Mouse (Mus musculus) CH12.LX (cell line): ENCODE measurements around the gene Acaa1b. TPM values are rescaled to one million over a fixed set of nuclear protein-coding genes. Genes with fewer than 3 reads are reported as not detected.

ENCODE experiments used
- DNase-seq: peaks from one replicate; pipeline ENCODE4 v3.0.0-alpha.2; 2013; ENCODE audit errors: extremely low read depth
- H3K27ac ChIP-seq: 2 replicates; pipeline ENCODE4 v1.5.1; 2012; ENCODE audit warnings: low read depth, mild to moderate bottlenecking, control low read depth, moderate library complexity; ENCODE audit not compliant: insufficient read depth
- H3K27me3 ChIP-seq: replicated peaks from 2 replicates; pipeline ENCODE3; 2012; ENCODE audit warnings: inconsistent platforms
- H3K36me3 ChIP-seq, 2 experiments: replicated peaks in 1 of 2; 2 replicates each; pipeline versions ENCODE3 to v1.6.1; 2012; ENCODE audit warnings: inconsistent platforms in 1 of 2, low read length in 1 of 2, mild to moderate bottlenecking in 1 of 2, mixed read lengths in 1 of 2, moderate library complexity in 1 of 2; ENCODE audit not compliant: control insufficient read depth in 1 of 2, insufficient read depth in 1 of 2
- H3K4me1 ChIP-seq, 2 experiments: 2 replicates each; pipeline ENCODE4 v1.6.1; 2012; ENCODE audit warnings: inconsistent platforms in 1 of 2, moderate library complexity in 1 of 2; ENCODE audit not compliant: insufficient read depth in 2 of 2, control insufficient read depth in 1 of 2
- H3K4me2 ChIP-seq: 2 replicates; pipeline ENCODE4 v1.6.1; 2012; ENCODE audit warnings: low read depth, mild to moderate bottlenecking, control low read depth; ENCODE audit not compliant: poor library complexity, insufficient read depth, severe bottlenecking
- H3K4me3 ChIP-seq, 3 experiments: fragments of 150-350 bp in 1 of 3; sonication (generic) in 1 of 3; replicated peaks in 1 of 3; 2 replicates each; pipeline versions ENCODE3 to v1.5.1; 2011 to 2012; ENCODE audit warnings: low read depth in 2 of 3, low read length in 2 of 3, mild to moderate bottlenecking in 2 of 3, moderate library complexity in 2 of 3, control low read depth in 1 of 3, improper control_type of control experiment in 1 of 3, inconsistent platforms in 1 of 3, mixed read lengths in 1 of 3; ENCODE audit not compliant: poor library complexity in 1 of 3
- H3K79me2 ChIP-seq: replicated peaks from 2 replicates; pipeline ENCODE4 v1.6.1; 2012; ENCODE audit warnings: mild to moderate bottlenecking, moderate library complexity; ENCODE audit not compliant: control insufficient read depth, poor library complexity, insufficient read depth, severe bottlenecking; ENCODE audit errors: extremely low read depth
- H3K9ac ChIP-seq: 2 replicates; pipeline ENCODE4 v1.6.1; 2012; ENCODE audit warnings: low read depth, mild to moderate bottlenecking, control low read depth, moderate library complexity; ENCODE audit not compliant: insufficient read depth
- H3K9me3 ChIP-seq: replicated peaks from 2 replicates; pipeline ENCODE3; 2012; ENCODE audit warnings: low read length, inconsistent platforms, mixed read lengths
- BHLHE40 ChIP-seq: IDR thresholded peaks from 2 replicates; pipeline ENCODE4 v1.6.1; 2011; ENCODE audit warnings: mild to moderate bottlenecking, low read depth, low read length, improper control_type of control experiment
- ELF1 ChIP-seq: IDR thresholded peaks from 2 replicates; pipeline ENCODE4 v1.6.1; 2014; ENCODE audit warnings: low read depth, mild to moderate bottlenecking, inconsistent platforms, low read length, improper control_type of control experiment
- ETS1 ChIP-seq: conservative IDR thresholded peaks from 2 replicates; pipeline ENCODE4 v1.6.1; 2012; ENCODE audit warnings: low read depth, mild to moderate bottlenecking, inconsistent platforms, low read length, improper control_type of control experiment, moderate library complexity
- GABPA ChIP-seq: IDR thresholded peaks from 2 replicates; pipeline ENCODE4 v1.6.1; 2012; ENCODE audit warnings: low read depth, low read length, improper control_type of control experiment, inconsistent platforms; ENCODE audit not compliant: insufficient replicate concordance
- IRF4 ChIP-seq: IDR thresholded peaks from 2 replicates; pipeline ENCODE4 v1.6.1; 2014; ENCODE audit warnings: low read depth, mild to moderate bottlenecking, inconsistent platforms, low read length, improper control_type of control experiment
- JUND ChIP-seq: conservative IDR thresholded peaks from 2 replicates; pipeline ENCODE4 v1.6.1; 2011; ENCODE audit warnings: low read depth, low read length, improper control_type of control experiment
- KAT2A ChIP-seq: IDR thresholded peaks from 2 replicates; pipeline ENCODE4 v1.6.1; 2012; ENCODE audit warnings: low read length, improper control_type of control experiment, inconsistent platforms; ENCODE audit not compliant: insufficient replicate concordance
- MAZ ChIP-seq: IDR thresholded peaks from 2 replicates; pipeline ENCODE4 v1.6.1; 2012; ENCODE audit warnings: low read depth, mild to moderate bottlenecking, inconsistent platforms, low read length, improper control_type of control experiment, moderate library complexity
- NRF1 ChIP-seq: IDR thresholded peaks from 2 replicates; pipeline ENCODE4 v1.6.1; 2014; ENCODE audit warnings: low read depth, mild to moderate bottlenecking, inconsistent platforms, low read length, improper control_type of control experiment, moderate library complexity
- PAX5 ChIP-seq: IDR thresholded peaks from 2 replicates; pipeline ENCODE4 v1.6.1; 2012; ENCODE audit warnings: low read length, inconsistent platforms, mixed read lengths
- POLR2A ChIP-seq: IDR thresholded peaks from 2 replicates; pipeline ENCODE4 v1.6.1; 2011; ENCODE audit warnings: low read depth, mild to moderate bottlenecking, improper control_type of control experiment, low read length
- RAD21 ChIP-seq: IDR thresholded peaks from 2 replicates; pipeline ENCODE4 v1.6.1; 2011; ENCODE audit warnings: low read depth, mild to moderate bottlenecking, low read length, improper control_type of control experiment, moderate library complexity
- RCOR1 ChIP-seq: conservative IDR thresholded peaks from 2 replicates; pipeline ENCODE4 v1.6.1; 2012; ENCODE audit warnings: low read depth, mild to moderate bottlenecking, inconsistent platforms, low read length, improper control_type of control experiment
- TCF12 ChIP-seq: IDR thresholded peaks from 2 replicates; pipeline ENCODE4 v1.6.1; 2014; ENCODE audit warnings: low read depth, mild to moderate bottlenecking, inconsistent platforms, low read length, improper control_type of control experiment
- UBTF ChIP-seq: IDR thresholded peaks from 2 replicates; pipeline ENCODE4 v1.6.1; 2012; ENCODE audit warnings: low read depth, mild to moderate bottlenecking, inconsistent platforms, low read length, improper control_type of control experiment, moderate library complexity
- USF1 ChIP-seq: IDR thresholded peaks from 2 replicates; pipeline ENCODE4 v1.6.1; 2014; ENCODE audit warnings: low read depth, mild to moderate bottlenecking, inconsistent platforms, low read length, improper control_type of control experiment
- ZC3H11A ChIP-seq: IDR thresholded peaks from 2 replicates; pipeline ENCODE4 v1.6.1; 2012; ENCODE audit warnings: low read depth, mild to moderate bottlenecking, inconsistent platforms, low read length, improper control_type of control experiment
- ZMIZ1 ChIP-seq: IDR thresholded peaks from 2 replicates; pipeline ENCODE4 v1.6.1; 2012; ENCODE audit warnings: low read depth, mild to moderate bottlenecking, inconsistent platforms, low read length, improper control_type of control experiment
- dilution Hi-C: fragments of 300-500 bp; cut with MboI; formaldehyde crosslinking; loops from 2 replicates; pipeline ENCODE4 v1.14.3; 2020; ENCODE audit warnings: low sequenced_read_pairs; ENCODE audit not compliant: extremely low pct_unique_long_range_greater_than_20kb, extremely low pct_ligation_motif_present
- in situ Hi-C: fragments of 300-500 bp; cut with MboI; formaldehyde crosslinking; loops from 3 replicates; pipeline ENCODE4 v1.14.3; 2019; ENCODE audit warnings: low sequenced_read_pairs, low pct_ligation_motif_present, low pct_unique_long_range_greater_than_20kb, mixed read lengths
- polyA plus RNA-seq: library from polyadenylated mRNA; unstranded; fragments of >175 nt; gene quantifications from 2 replicates; pipeline ENCODE4 v1.2.1, GENCODE M21; 2012; ENCODE audit warnings: low read depth; ENCODE audit not compliant: insufficient read length
- total RNA-seq, 2 experiments: library from RNA; depleted of rRNA; stranded (reverse); fragments of 300-350 nt in 1 of 2; fragments of >200 nt in 1 of 2; gene quantifications; 2 replicates each; pipeline ENCODE4 v1.2.3; 2012 to 2014

Acaa1b gene
- total and polyA plus RNA-seq, 3 experiments: 0.17 TPM; not detected in 2

- H3K36me3 ChIP-seq: peaks cover 36 to 69% of the 10 kb centered on the region in 2 experiments
- no peaks in the 10 kb centered on the region for H3K9me3 ChIP-seq
- H3K27ac ChIP-seq: no peak overlapping the region
- in situ Hi-C loops (no loop called here), dilution Hi-C loops (no loop called here)
- no peak overlapping the region for H3K4me3 ChIP-seq
- no peak for DNase-seq
- peaks cover 5 to 25% of the 10 kb centered on the region in 2 experiments; a peak in 3 of 4 replicates for H3K4me1 ChIP-seq
- H3K27me3 ChIP-seq: no peaks in the 10 kb centered on the region
- no peak overlapping the region for H3K9ac ChIP-seq
- no peaks in the 10 kb centered on the region for H3K79me2 ChIP-seq
- no peak overlapping the region for H3K4me2 ChIP-seq
- TF ChIP-seq ELF1: no peak
- no peak for TF ChIP-seq JUND
- TF ChIP-seq ETS1: no peak
- no peak for TF ChIP-seq IRF4
- TF ChIP-seq GABPA: no peak
- TF ChIP-seq RCOR1: no peak
- TF ChIP-seq ZC3H11A: no peak
- TF ChIP-seq UBTF: no peak
- no peak for TF ChIP-seq POLR2A
- TF ChIP-seq PAX5: no peak
- no peak for TF ChIP-seq KAT2A
Observed at GRCm38 (mm10) chr9:119122596-119123369, 34.1 kb downstream of the Acaa1b start.

GRCm38 (mm10) chr9:119120168-119120560, 36.7 kb downstream of the Acaa1b start:
- dilution Hi-C loops (no loop called here), in situ Hi-C loops (no loop called here)
- no peak for TF ChIP-seq ZMIZ1
- no peak for TF ChIP-seq MAZ
- TF ChIP-seq USF1: no peak
- no peak for TF ChIP-seq RAD21
- TF ChIP-seq PAX5: no peak
- no peak for TF ChIP-seq BHLHE40
- no peak for TF ChIP-seq NRF1
- no peak for TF ChIP-seq TCF12
- no peak for TF ChIP-seq RCOR1
- H3K9me3 ChIP-seq: no peaks in the 10 kb centered on the region
- H3K4me3 ChIP-seq: peak overlapping the region; percentile 59 to 78 (median 69)
- H3K27me3 ChIP-seq: no peaks in the 10 kb centered on the region
- H3K79me2 ChIP-seq: no peaks in the 10 kb centered on the region
- no peak for DNase-seq
- peak overlapping the region; percentile 42; the same call in 1 of the 2 replicates for H3K9ac ChIP-seq
- H3K36me3 ChIP-seq: peaks cover 14 to 43% of the 10 kb centered on the region in 2 experiments
- no peak overlapping the region for H3K27ac ChIP-seq
- H3K4me1 ChIP-seq: peaks cover 5 to 25% of the 10 kb centered on the region in 2 experiments; a peak in 3 of 4 replicates
- peak overlapping the region; percentile 41 for H3K4me2 ChIP-seq
